Mouse (Mus musculus) T-helper 1 cell (primary cell): Measurements from ENCODE around the gene Caln1.

Source experiments
- in situ Hi-C: fragments of 300-600 bp; cut with MboI, MseI; formaldehyde crosslinking; loops from one replicate; pipeline ENCODE4 v1.15.1; 2025; ENCODE audit warnings: high pct_unique_total_duplicates

Gene Caln1

GRCm38 (mm10) chr5:130891735-130892134, 522.5 kb downstream of the Caln1 start:
- in situ Hi-C loops, result no loop called here

- in situ Hi-C loops, result no loop called here
Observed at GRCm38 (mm10) chr5:130895991-130896390, 526.7 kb downstream of the Caln1 start.
